Mouse (Mus musculus) right cerebral cortex, postnatal 14 days (tissue): ENCODE data around the gene Tchhl1.

Experiments
- DNase-seq: peaks from one replicate; pipeline ENCODE4 v3.0.0; 2022

The Tchhl1 gene

DNA sequence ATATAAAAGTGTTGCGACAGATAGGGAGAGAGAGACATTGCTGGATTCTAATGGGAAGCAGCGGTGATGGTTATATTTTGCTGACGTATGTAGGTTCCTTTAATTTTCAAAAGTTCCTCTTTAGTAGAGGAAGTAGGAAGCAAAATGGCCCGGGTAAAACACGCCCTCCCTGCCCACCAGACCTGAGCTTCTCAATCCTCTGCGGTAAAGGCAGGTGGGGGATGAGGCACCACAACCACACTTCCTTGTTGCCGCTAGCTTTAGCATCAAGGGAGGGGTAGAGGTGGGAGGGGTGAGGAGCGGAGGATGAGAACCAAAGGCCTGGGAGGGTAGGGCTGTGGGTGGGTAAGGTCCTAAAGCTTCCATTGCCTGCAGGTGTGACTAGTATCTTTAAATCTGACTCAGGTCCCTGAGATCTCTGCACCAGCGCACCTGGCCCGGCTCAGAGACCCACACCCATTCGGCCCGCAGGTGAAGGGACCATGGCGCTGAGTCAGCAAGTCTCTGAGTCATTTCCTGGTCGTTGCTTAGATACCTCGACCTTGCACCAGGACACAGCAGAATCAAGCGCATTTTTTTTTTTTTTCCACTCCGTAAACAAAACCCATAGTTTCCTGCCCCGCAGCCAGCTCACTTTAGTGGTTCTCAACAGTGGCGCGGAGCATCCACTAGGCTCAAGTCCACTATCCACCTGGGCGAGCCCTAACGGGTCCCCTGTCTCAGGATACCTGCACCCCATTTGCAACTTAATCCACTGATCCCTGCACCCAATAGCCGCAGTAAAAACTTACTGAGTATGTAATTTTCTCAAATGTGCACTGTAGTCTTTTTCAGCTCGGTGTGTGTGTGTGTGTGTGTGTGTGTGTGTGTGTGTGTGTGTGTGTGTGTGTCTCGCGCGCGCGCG, 37.7 kb downstream of the Tchhl1 start:
- peak; percentile 17 for DNase-seq

DNA sequence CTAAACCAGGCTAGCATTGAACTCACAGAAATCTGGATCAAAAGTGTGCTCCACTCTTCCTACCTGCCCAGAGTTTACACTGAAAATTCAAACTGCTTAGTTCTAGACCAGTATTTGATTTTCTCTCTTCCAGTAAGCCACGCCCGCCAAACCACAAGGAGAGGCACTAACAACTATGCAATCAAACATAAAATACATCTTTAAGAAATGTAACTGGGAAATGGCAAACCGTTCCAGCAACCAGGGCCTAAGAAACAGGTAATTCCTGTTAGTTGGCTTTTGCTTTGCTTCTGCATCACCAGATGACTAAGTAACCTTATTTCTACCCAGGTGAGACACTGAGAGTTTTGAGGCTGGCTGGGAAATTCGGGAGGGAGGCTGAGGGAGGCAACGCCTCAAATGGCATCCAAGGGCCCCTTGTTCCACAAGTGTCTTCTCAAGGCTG, 38.3 kb downstream of the Tchhl1 start:
- DNase-seq = no peak

DNA sequence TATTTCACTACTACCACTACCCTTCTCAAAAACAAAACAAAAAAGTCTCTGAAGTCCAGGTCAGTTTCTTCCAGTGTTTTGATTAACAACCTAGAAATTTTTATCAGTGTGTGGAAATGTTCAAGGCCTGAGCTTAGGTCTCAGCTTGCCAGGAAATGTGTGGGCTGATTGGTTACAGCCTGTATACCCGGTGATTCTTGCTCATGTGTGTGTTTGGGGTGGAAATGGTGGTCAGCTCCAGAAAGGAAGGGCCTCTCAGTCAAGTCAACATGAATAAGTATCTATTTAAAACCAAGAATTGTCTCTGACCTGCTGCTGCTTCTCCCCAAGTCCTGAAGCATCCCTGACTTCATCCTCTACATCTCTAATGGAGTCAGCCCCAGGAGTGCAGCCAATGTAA, 40.7 kb downstream of the Tchhl1 start:
- DNase-seq = no peak

DNA sequence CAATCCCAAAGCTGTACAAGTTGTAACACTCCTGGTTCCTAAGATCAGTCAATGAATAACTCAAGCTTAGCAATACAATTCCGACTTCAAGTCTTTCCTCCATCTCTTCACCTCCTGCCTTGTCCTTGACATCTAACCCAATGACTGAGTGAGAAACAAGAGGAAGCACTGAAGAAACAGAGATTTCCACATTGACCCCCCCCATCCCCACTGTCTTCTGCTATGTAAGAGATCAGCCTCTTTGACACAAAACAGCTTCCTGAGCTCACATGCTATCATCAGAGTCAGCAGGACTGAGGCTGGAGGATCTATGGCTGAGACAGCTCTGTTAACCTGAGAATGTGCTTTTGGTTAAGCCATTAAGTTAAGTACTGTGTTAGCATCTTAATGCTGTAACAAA, 42.5 kb downstream of the Tchhl1 start:
- DNase-seq = no peak

DNA sequence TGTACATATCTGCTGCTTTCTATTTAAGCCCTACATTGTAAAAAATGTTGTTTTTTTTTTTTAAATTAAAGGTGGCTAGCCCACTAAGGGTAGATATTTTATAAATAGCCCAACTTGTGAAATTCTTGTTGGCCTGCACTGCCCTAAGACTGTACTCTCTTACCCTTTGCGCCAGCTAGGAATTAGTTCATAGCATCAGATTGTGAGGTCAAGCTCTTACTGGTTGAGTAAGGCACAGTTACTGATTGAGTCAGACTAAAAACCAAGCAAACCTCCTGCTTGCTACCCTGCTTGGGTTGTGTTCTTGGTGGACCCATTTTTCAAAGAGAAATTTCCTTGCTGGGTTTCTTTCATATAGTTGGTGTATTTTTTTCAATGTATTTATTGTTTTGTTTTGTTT, 43.2 kb downstream of the Tchhl1 start:
- no peak for DNase-seq

DNA sequence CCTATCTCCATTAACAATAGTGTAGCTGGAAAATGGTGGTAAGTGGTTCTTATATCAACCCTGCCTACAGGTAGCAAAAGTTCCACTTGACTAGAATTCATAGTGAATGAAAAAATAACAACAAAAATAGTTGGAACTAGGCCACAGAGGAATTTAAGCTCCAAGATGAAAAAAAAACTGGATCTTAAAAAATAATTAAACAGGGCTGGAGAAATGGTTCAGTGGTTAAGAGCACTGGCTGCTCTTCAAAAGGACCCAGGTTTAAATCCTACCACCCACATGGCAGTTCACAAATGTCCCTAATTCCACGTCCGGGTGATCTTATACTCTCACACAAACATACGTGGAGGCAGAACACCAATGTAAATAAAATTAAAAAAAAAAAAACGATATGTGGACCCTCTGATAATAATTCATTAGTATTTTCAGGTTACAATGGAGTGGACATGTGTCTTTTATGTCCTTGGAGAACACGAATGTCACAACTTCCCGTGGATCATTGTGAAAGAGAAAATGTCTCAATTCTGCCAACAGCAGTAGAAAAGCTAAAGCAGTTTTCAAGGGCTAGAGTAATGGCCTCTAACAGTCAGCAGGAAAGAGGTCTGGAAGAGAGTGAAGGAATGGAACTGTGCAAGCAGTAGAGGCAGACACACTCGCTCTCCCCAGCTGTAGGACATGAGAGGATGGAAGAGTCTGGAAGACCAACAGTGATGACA, 44.0 kb downstream of the Tchhl1 start:
- DNase-seq = no peak

DNA sequence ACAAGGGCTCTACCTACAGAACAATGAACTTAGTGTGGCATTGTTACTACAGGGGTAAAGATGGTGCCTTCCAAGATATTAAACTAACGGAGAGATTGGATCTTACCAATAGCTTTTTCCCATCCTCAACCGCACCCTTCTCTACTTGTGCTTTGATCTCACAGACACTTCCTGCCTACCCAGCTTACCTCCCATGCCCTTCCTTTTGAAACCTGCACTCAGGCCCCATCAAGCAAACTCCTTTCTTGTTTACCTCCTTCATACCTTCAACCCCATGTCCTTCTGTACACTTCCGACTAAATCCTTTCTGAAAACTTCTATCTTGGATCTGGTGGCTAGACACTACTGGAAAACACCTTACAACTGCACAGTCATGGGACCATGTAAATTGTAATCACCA, 46.1 kb downstream of the Tchhl1 start:
- DNase-seq = no peak

DNA sequence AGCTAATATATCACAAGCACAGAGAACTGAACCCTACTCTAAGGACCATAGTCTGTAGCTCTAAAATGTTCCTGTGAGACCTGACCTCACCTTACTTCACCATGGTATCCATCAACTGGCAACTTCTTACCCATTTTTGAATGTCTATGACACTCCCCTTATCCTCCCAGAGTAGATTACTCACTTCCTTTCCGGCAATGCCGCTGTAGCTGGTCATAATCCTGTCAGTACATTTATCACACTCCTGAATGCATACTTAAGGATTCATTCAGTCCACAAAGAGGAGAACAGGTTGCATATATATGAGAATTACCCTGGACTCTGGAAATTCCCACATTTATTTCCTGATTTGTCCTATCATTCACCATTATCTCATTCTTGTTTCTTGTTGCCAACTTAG, 48.8 kb downstream of the Tchhl1 start:
- no peak for DNase-seq

DNA sequence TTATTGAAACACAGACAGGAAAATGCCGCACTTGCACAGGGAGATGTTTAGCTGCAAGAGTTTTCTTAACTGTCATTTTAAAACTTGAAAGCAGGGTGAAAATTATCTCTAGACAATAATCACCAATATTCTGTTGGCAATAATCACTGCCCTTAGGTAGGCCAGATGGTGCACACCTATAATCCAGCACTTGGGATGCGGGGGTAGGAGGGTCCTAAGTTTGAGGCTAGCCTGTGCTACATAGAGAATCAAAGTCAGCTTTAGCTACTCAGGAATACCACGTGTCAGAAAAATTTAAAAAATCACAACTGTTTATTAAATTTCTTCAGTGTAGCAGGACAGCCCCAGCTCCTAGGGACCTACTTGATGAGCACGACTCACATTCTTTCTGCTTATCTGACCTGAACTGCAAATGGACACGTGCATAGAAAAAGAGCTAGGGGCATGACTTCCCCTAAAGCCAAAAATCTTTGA, 51.3 kb downstream of the Tchhl1 start:
- DNase-seq = no peak

DNA sequence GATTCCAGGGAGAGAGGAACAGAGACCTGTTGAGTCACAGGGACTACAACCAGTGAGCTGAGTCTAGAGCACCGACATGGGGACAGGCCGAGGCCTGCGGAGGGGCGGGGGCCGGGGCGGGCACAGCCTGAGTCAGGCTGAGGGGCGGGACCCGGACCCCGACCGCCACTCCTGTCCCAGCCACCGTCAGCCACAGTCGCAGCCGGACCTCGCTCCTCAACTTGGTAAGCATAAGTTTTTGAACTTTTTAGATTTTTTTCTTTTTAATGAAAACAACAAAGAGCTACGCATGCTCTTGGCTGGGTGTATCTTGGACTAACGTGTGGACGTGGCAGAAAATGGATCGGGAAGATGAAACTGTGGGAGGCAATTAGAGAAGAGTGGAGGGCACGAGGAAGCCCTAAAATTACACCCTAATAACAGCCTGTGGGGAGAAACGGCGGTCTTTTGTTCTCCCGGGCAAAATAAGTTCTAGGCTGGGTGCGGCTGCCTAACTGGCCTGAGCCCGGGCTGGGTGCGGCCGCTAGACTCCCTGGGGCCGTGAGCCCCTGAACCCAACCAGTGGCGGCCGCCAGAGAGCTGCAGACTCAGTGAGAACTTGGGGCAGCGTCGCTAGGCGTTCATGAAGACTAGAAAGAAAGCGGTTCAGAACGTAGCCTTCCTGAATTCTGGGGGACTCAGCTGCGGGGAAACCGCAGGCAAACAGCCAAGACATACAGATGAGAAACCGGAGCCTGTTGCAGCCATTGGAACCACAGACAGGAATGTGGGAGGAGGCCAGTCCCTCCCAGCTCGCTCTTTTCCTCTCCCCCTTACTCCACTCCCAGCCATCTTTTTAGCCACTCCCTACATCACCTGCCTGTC, 52.0 kb downstream of the Tchhl1 start, which contains the start of gene S100a11:
S100a11 (plus strand) TSS at position 159 of the 864 bp plus-strand sequence.
- peak; percentile 11 for DNase-seq
